Mouse (Mus musculus) mature B cell (primary cell): ENCODE results near the gene Rnf133.

Experiments
- in situ Hi-C: fragments of 300-500 bp; cut with MboI; formaldehyde crosslinking; loops from 2 replicates; pipeline ENCODE4 v1.14.3; 2019

Rnf133 gene

GRCm38 (mm10) chr6:23650205-23650604 lies at the start of gene Rnf133:
Gene Rnf133 (minus strand): TSS chr6:23650305.
- in situ Hi-C loops = no loop called here

DNA sequence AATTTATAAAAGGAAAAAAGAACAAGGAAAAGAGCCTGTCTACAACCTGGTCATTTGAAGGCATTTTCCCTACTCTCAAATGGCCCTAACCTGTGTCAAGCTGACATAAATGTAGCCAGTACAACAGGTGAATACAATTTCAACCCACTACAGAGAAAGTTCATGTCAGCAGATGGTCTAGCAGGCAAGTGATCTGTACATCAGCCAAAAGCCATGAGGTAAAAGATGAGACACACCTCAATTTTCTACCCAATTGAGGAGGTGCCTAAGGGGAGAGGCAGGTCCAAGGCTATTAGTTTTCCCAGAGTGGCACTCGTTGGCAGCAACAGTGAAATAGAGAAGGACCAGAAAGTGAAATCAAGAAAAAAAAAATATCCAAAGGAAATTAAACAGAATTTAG lies 28.1 kb upstream of the Rnf133 start:
- in situ Hi-C loops = no loop called here

- in situ Hi-C loops = no loop called here
Measured at GRCm38 (mm10) chr6:23655036-23655435, 4.9 kb upstream of the Rnf133 start, which contains the start of gene Rnf148. Gene Rnf148 (minus strand): TSS chr6:23655136.

DNA sequence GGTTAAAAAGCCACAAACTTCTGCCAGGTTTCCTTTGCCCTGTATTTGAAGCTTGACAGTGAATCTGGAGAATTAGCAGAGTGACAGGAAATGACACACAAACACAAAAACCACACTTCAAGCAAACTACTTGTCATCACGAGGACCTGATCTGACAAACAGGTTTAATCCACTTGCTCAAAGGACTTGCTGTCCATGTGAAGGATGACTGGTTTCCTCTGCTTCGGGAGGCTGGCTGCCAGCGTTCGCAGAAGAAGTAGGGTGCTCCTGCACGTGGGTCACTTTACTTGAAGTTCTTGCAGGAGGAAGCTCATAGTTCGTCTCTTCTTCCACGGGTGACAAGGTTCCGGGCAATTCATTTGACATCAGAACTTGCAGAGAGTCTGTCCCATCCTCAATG lies 1.4 kb downstream of the Rnf133 start:
- in situ Hi-C loops = no loop called here

DNA sequence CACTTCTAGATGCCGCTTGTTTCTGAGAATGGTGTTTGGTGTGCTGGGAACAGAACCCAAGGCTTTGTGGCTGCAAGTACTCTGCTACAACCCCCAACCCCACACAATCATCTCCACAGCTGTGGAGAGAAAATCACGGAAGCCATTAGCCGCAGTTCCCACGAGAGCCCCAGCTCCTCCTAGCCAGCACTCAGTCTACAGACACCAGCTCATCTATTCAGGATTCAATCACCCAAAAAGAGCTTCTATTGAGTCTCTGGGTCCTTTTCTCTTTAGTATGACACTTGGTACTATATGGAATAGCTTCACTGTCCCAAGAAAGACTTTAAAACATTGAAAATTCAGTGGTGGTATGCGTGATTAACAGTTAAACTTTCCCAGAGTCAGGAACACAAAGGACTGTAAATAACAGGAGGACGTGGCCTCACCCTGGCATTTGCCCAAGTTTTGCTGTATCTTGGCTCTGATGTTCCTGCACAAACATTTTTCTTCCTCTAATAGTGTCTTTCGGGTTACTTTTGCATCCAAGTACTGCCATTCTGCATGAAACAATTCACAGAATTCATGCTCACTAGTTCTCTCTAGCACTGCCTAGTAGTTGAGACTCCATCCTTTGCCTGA lies 2.4 kb downstream of the Rnf133 start:
- in situ Hi-C loops = no loop called here

DNA sequence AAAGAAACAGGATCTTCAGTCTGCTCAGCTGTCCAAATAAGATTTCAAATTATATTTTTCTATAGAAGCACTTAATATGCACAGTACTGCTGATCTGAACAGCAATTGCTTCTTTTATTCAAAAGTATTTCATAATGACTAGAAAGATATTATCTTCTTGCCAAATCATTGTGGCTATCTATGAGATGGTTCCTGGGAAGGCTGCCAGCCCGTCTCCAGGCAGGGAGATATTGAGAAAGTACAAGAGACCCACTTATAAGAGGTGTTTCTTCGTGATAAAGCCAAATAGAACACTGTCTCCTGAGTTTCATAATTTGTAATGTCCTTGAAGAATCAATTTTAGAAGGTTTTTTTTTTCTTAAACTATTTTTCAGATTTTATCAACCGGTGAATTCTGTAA lies 13.0 kb downstream of the Rnf133 start:
- in situ Hi-C loops = no loop called here

DNA sequence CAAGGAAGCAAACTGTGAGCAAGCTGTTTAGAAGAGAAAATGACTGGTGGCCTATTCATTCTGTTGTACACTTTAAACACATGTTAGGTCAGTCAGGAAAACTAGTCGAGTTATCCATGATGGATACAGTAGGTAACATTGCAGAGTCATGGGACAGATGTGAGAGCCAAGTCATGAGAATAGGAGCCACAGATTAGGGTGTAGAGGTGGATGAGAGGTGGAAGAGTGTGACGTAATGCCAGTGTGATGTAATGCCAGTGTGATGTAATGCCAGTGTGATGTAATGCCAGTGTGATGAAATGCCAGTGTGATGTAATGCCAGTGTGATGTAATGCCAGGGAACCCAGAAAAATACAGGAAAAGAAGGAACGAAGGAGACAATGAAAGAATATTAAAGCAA lies 14.9 kb downstream of the Rnf133 start:
- in situ Hi-C loops = no loop called here

GRCm38 (mm10) chr6:23634016-23634415 lies 16.1 kb downstream of the Rnf133 start:
- in situ Hi-C loops = no loop called here

DNA sequence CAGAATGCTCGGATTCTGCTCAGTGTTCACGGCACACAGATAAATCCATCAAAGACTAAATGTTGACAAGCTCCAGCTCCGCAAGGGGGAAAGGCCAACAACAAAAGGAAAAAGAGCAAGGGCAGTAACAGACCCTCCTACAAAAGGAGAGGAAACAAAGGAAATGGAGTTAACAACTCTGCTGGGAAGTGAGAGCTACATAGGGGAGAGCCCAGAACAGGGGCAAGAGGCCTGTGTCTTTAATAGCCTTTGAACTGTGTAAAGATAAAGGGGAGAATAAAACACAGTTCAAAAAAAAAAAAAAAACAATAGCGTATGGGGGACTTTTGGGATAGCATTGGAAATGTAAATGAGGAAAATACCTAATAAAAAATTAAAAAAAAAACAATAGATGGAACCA lies 19.6 kb downstream of the Rnf133 start:
- in situ Hi-C loops = no loop called here
